Mouse (Mus musculus) embryonic fibroblast, embryonic 13.5 days (primary cell): ENCODE data around the gene Arl4a.

Experiments
- CTCF ChIP-seq: IDR thresholded peaks from 2 replicates; pipeline ENCODE4 v1.5.1; 2011; ENCODE audit warnings: mild to moderate bottlenecking, control low read depth, low read length, moderate library complexity, borderline replicate concordance; ENCODE audit not compliant: insufficient read depth
- POLR2A ChIP-seq: IDR thresholded peaks from 2 replicates; pipeline ENCODE4 v1.6.1; 2011; ENCODE audit warnings: low read depth, mild to moderate bottlenecking, control low read depth, low read length, moderate library complexity

DNA sequence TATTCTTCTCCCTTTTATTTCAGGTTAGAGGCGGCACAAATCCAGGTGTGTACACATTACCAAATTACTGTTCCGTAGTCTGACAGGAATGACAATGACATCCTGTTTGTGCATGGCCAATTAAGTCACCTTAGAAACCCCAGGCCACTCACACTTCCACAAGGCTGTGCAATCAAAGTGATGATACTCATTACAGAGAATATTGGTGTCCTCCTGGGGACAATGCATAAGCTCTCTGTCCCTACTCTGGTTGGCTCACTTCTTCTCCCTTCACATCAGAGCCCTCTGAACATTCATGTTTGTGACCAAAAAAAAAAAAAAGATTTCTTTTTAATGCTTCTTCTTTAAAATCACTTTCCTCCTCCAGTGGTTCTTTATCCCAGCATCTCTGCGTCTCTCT, 10.0 kb downstream of the Arl4a start:
- TF ChIP-seq CTCF, result no peak
- no peak for TF ChIP-seq POLR2A
